In genomic region chr16:36532981-36533687, GRCm38 (mm10) we compare ENCODE assay signal across 26 mouse cellular contexts. TPM values are rescaled to one million over a fixed set of nuclear protein-coding genes. Genes with fewer than 3 reads are reported as not detected.
DNase-seq lines count a peak whose midpoint lies in the region; ATAC-seq and TF ChIP-seq lines count a peak whose summit lies in the region.
"Had no signal": no experiment of that assay in that cellular context is flagged by ENCODE, and none has a peak within 500 bp of the region (broad histone marks: within the 10 kb centered on the region; RNA-seq: fewer than 3 reads in every experiment).

No protein-coding gene starts in this region.

- CTCF ChIA-PET in Patski (lab: Charles Lee): interaction anchor here (1.3 kb wide), 1 partner anchor 19 kb away, joined by 3 read pairs; no protein-coding TSS in a partner anchor

- DNase-seq in midbrain, embryonic 14.5 days: no peak
- DNase-seq in Patski (ENCODE audit: low read depth, low spot score): peak; percentile 73
- peak; percentile 29 to 69 for DNase-seq in kidney, postnatal 36 days
- DNase-seq in heart, postnatal 25 days (ENCODE audit: low spot score): no peak
- DNase-seq in hindbrain, postnatal 0 days (ENCODE audit: low spot score): no peak
- DNase-seq: adrenal gland, postnatal 14 days; cerebellum, adult 11 months; cerebellum, postnatal 25 days; forebrain, postnatal 0 days; heart, postnatal 10 days; layer of hippocampus, adult 9-11 months; lung, postnatal 4 days; right cerebral cortex, adult 18-20 months; thymus, postnatal 14 days had no signal

- H3K4me2 ChIP-seq in midbrain, embryonic 13.5 days (replicated peaks): no peak overlapping the region
- H3K4me2 ChIP-seq in midbrain, embryonic 14.5 days (ENCODE audit: low read length): no peak overlapping the region
- no peak overlapping the region for H3K4me2 ChIP-seq in kidney, embryonic 14.5 days (replicated peaks; ENCODE audit: low read depth, low read length)
- no peak overlapping the region for H3K4me2 ChIP-seq in hindbrain, postnatal 0 days (ENCODE audit: low read depth, low read length)
- H3K4me2 ChIP-seq: embryonic facial prominence, embryonic 15.5 days; heart, embryonic 11.5 days; hindbrain, embryonic 13.5 days; intestine, embryonic 15.5 days; limb, embryonic 13.5 days; lung, embryonic 15.5 days; neural tube, embryonic 12.5 days had no signal

- H3K36me3 ChIP-seq in midbrain, embryonic 13.5 days: no peaks in the 10 kb centered on the region
- no peaks in the 10 kb centered on the region for H3K36me3 ChIP-seq in midbrain, embryonic 14.5 days (ENCODE audit: control insufficient read depth, insufficient read depth, low read length)
- no peaks in the 10 kb centered on the region for H3K36me3 ChIP-seq in kidney, embryonic 14.5 days (ENCODE audit: control insufficient read depth, insufficient read depth, low read length)
- no peaks in the 10 kb centered on the region for H3K36me3 ChIP-seq in hindbrain, postnatal 0 days (ENCODE audit: insufficient read depth, low read length)
- H3K36me3 ChIP-seq: embryonic facial prominence, embryonic 15.5 days; hindbrain, embryonic 13.5 days; intestine, embryonic 15.5 days; limb, embryonic 13.5 days; lung, embryonic 15.5 days; midbrain, embryonic 10.5 days; neural tube, embryonic 12.5 days had no signal

- WGBS in midbrain, embryonic 13.5 days: 82% methylated on average over 11 of the region's 11 CpGs
- 89% methylated on average over 11 of the region's 11 CpGs for WGBS in midbrain, embryonic 14.5 days
- 40% methylated on average over 11 of the region's 11 CpGs for WGBS in kidney, embryonic 14.5 days
- whole genome bisulfite sequencing in hindbrain, postnatal 0 days: 78% methylated on average over 11 of the region's 11 CpGs

- peak; percentile 34; the same call in 1 of the 2 replicates for ATAC-seq in midbrain, embryonic 13.5 days
- ATAC-seq in midbrain, embryonic 14.5 days (ENCODE audit: low FRiP score, low TSS enrichment): no peak
- peak; percentile 88 for ATAC-seq in Patski
- ATAC-seq in kidney, embryonic 14.5 days (ENCODE audit: low FRiP score, low TSS enrichment): peak; percentile 86
- ATAC-seq in hindbrain, postnatal 0 days: no peak
- ATAC-seq: forebrain, postnatal 0 days; intestine, embryonic 15.5 days had no signal

- in situ Hi-C loops in Patski (cut with MboI; ENCODE audit: low pct_unique_long_range_greater_than_20kb): no loop called here

- intact Hi-C loops in heart, postnatal 25 days (cut with DNase I): no loop called here

- no peak overlapping the region for H3K9ac ChIP-seq in midbrain, embryonic 13.5 days (replicated peaks)
- no peak overlapping the region for H3K9ac ChIP-seq in midbrain, embryonic 14.5 days (replicated peaks; ENCODE audit: low read length)
- no peak overlapping the region for H3K9ac ChIP-seq in kidney, embryonic 14.5 days (ENCODE audit: low read depth, low read length)
- no peak overlapping the region for H3K9ac ChIP-seq in hindbrain, postnatal 0 days (replicated peaks; ENCODE audit: low read length)
- H3K9ac ChIP-seq: embryonic facial prominence, embryonic 15.5 days; forebrain, postnatal 0 days; hindbrain, embryonic 13.5 days; intestine, embryonic 15.5 days; limb, embryonic 13.5 days; liver, embryonic 14.5 days; lung, embryonic 15.5 days; neural tube, embryonic 12.5 days had no signal

- H3K27me3 ChIP-seq in midbrain, embryonic 13.5 days: no peaks in the 10 kb centered on the region
- H3K27me3 ChIP-seq in midbrain, embryonic 14.5 days (ENCODE audit: control insufficient read depth, insufficient read depth, low read length): no peaks in the 10 kb centered on the region
- no peaks in the 10 kb centered on the region for H3K27me3 ChIP-seq in Patski
- no peaks in the 10 kb centered on the region for H3K27me3 ChIP-seq in kidney, embryonic 14.5 days (ENCODE audit: control insufficient read depth, insufficient read depth, low read length)
- no peaks in the 10 kb centered on the region for H3K27me3 ChIP-seq in hindbrain, postnatal 0 days (ENCODE audit: insufficient read depth, low read length)
- H3K27me3 ChIP-seq: embryonic facial prominence, embryonic 15.5 days; hindbrain, embryonic 13.5 days; intestine, embryonic 15.5 days; limb, embryonic 13.5 days; lung, embryonic 15.5 days; neural tube, embryonic 12.5 days had no signal

- no peaks in the 10 kb centered on the region for H3K4me1 ChIP-seq in midbrain, embryonic 13.5 days (replicated peaks)
- no peaks in the 10 kb centered on the region for H3K4me1 ChIP-seq in midbrain, embryonic 14.5 days (ENCODE audit: control insufficient read depth, insufficient read depth, low read length)
- H3K4me1 ChIP-seq in kidney, embryonic 14.5 days (ENCODE audit: control insufficient read depth, insufficient read depth, low read length): peaks cover 9% of the 10 kb centered on the region; the same call in 1 of the 2 replicates
- no peaks in the 10 kb centered on the region for H3K4me1 ChIP-seq in hindbrain, postnatal 0 days (ENCODE audit: insufficient read depth, low read length)
- H3K4me1 ChIP-seq: hindbrain, embryonic 13.5 days; intestine, embryonic 15.5 days; lung, embryonic 15.5 days; neural tube, embryonic 12.5 days had no signal

- no peaks in the 10 kb centered on the region for H3K9me3 ChIP-seq in midbrain, embryonic 13.5 days
- H3K9me3 ChIP-seq in midbrain, embryonic 14.5 days (ENCODE audit: control insufficient read depth, low read length): no peaks in the 10 kb centered on the region
- no peaks in the 10 kb centered on the region for H3K9me3 ChIP-seq in kidney, embryonic 14.5 days (ENCODE audit: control insufficient read depth, low read length)
- no peaks in the 10 kb centered on the region for H3K9me3 ChIP-seq in hindbrain, postnatal 0 days (ENCODE audit: low read length)
- H3K9me3 ChIP-seq: embryonic facial prominence, embryonic 15.5 days; hindbrain, embryonic 13.5 days; intestine, embryonic 15.5 days; limb, embryonic 13.5 days; lung, embryonic 15.5 days; midbrain, embryonic 10.5 days; neural tube, embryonic 12.5 days had no signal

- POLR2A ChIA-PET in Patski (lab: Charles Lee): no interaction called here

- no peak for TF ChIP-seq CTCF in Patski (IDR thresholded peaks at IDR 0.05)
- no peak for TF ChIP-seq CTCF in hindbrain, postnatal 0 days (IDR thresholded peaks at IDR 0.05; ENCODE audit: low read depth)

- no peak overlapping the region for H3K27ac ChIP-seq in midbrain, embryonic 13.5 days
- no peak overlapping the region for H3K27ac ChIP-seq in midbrain, embryonic 14.5 days (replicated peaks; ENCODE audit: low read depth, low read length)
- H3K27ac ChIP-seq in kidney, embryonic 14.5 days (ENCODE audit: low read depth, low read length): 0 out of 2 replicates have a peak overlapping the region, but pooled peaks have one; percentile 1
- H3K27ac ChIP-seq in hindbrain, postnatal 0 days: no peak overlapping the region
- H3K27ac ChIP-seq: embryonic facial prominence, embryonic 15.5 days; hindbrain, embryonic 13.5 days; intestine, embryonic 15.5 days; limb, embryonic 13.5 days; liver, embryonic 14.5 days; lung, embryonic 15.5 days; midbrain, embryonic 10.5 days; neural tube, embryonic 12.5 days had no signal

- no peak overlapping the region for H3K4me3 ChIP-seq in midbrain, embryonic 13.5 days (replicated peaks)
- H3K4me3 ChIP-seq in midbrain, embryonic 14.5 days (replicated peaks; ENCODE audit: low read depth, low read length): no peak overlapping the region
- H3K4me3 ChIP-seq in kidney, embryonic 14.5 days (ENCODE audit: low read length): no peak overlapping the region
- no peak overlapping the region for H3K4me3 ChIP-seq in hindbrain, postnatal 0 days (ENCODE audit: low read length)
- H3K4me3 ChIP-seq: embryonic facial prominence, embryonic 15.5 days; hindbrain, embryonic 13.5 days; intestine, embryonic 15.5 days; limb, embryonic 13.5 days; lung, embryonic 15.5 days; midbrain, embryonic 10.5 days; neural tube, embryonic 12.5 days had no signal

RNA-seq across cellular contexts. Expression of gene Casr, which starts 28.8 kb away (rescaled TPM):
- 0.07 TPM in 1 of 2 replicates, not detected in the other for polyA plus RNA-seq in midbrain, embryonic 13.5 days (2015; fragmentation: Nextera tagmentation; extraction: Ambion mirVana)
- 0.05 and 0.23 TPM in 2 replicates for polyA plus RNA-seq in midbrain, embryonic 14.5 days (2014; fragmentation: Nextera tagmentation; extraction: Ambion mirVana)
- polyA plus RNA-seq in Patski (2021): 0.01 TPM
- 0.34 and 0.39 TPM in 2 replicates for polyA plus RNA-seq in kidney, embryonic 14.5 days (2014; fragmentation: Nextera tagmentation; extraction: Ambion mirVana)
- total RNA-seq in heart, postnatal 25 days (2021): not detected
- 0.72 and 1.9 TPM in 2 replicates for total RNA-seq in hindbrain, postnatal 0 days (2014; rRNA removed)
- 0.13 and 0.24 TPM in 2 replicates for polyA plus RNA-seq in hindbrain, postnatal 0 days (2015; fragmentation: Nextera tagmentation; extraction: Ambion mirVana)
- total RNA-seq: adrenal gland, postnatal 14 days had no signal
- polyA plus RNA-seq: C2C12; hindbrain, embryonic 13.5 days; liver, embryonic 14.5 days; neural tube, embryonic 12.5 days had no signal

Comparison
In these comparisons a context has a peak if more than half of its experiments do, and no peak if none do; other contexts are left out.
1. ATAC-seq: peak in midbrain, embryonic 13.5 days (single experiment), Patski (single experiment) and kidney, embryonic 14.5 days (single experiment); none in midbrain, embryonic 14.5 days (single experiment) and hindbrain, postnatal 0 days (single experiment).
2. DNase-seq: peak in Patski (single experiment) and kidney, postnatal 36 days (2 of 2); none in midbrain, embryonic 14.5 days (single experiment), heart, postnatal 25 days (single experiment) and hindbrain, postnatal 0 days (single experiment).